Mouse (Mus musculus): ENCODE results near the gene Rragc. TPM values are rescaled to one million over a fixed set of nuclear protein-coding genes. Genes with fewer than 3 reads are reported as not detected.

Rragc gene
- 21.4 and 25.4 TPM in 2 replicates for polyA plus RNA-seq (2015; fragmentation: Nextera tagmentation; extraction: Ambion mirVana)

- ATAC-seq (ENCODE audit: low read depth) = peak; percentile 98
These were observed at the start of gene Rragc for GRCm38 (mm10) chr4:123916748-123917547. Gene Rragc (plus strand): TSS chr4:123917446.

DNA sequence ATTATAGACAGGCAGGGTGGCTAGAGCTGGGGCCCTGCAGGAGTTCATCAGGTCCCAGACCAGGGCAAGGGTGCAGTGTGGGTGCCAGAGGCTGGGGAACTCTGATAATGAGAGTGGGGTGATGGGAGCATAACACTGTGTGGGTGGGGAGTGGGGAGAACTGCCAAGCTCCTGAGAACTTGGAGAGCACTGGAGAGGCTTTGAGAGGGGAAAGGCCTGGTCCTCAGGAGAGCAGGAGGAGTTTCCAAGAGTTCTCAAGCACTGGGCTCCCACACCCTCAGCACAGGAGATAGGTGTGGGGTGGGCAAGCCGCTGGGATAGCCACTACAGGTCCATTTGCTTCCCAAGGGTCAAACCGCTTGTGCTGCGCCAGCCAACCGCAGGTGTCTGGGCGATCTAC, 23.5 kb upstream of the Rragc start:
- Histone ChIP-seq H3K9me3 (replicated peaks) (no peaks in the 10 kb centered on the region), H3K27me3 (0 out of 2 replicates have a peak, but pooled peaks cover 4% of the 10 kb centered on the region), H3K4me2 (no peak overlapping the region), H3K4me1 (replicated peaks) (no peaks in the 10 kb centered on the region), H3K27ac (no peak overlapping the region), H3K4me3 (replicated peaks) (no peak overlapping the region), H3K9ac (no peak overlapping the region), H3K36me3 (no peaks in the 10 kb centered on the region)
- 78% methylated on average over 5 of the region's 5 CpGs for WGBS (ENCODE audit: insufficient replicate concordance)
- no peak for ATAC-seq (ENCODE audit: low read depth)
- no peak for DNase-seq

More at GRCm38 (mm10) chr4:123916748-123917547, at the start of gene Rragc:
- H3K36me3 ChIP-seq = peaks cover 31% of the 10 kb centered on the region
- H3K27me3 ChIP-seq = no peaks in the 10 kb centered on the region
- no peaks in the 10 kb centered on the region for H3K9me3 ChIP-seq (replicated peaks)
- H3K4me2 ChIP-seq = peak within 1 kb of the TSS; percentile 95
- under 1% methylated on average over 46 of the region's 49 CpGs for WGBS (ENCODE audit: insufficient replicate concordance)
- H3K4me1 ChIP-seq (replicated peaks) = peaks cover 34% of the 10 kb centered on the region
- peak within 1 kb of the TSS; percentile 90 for H3K27ac ChIP-seq
- peak within 1 kb of the TSS; percentile 94 for H3K9ac ChIP-seq
- peak within 1 kb of the TSS; percentile 93 for H3K4me3 ChIP-seq (replicated peaks)
- DNase-seq = peak; percentile 100

GRCm38 (mm10) chr4:123894295-123894694, 23.0 kb upstream of the Rragc start:
- no peak overlapping the region for H3K4me2 ChIP-seq
- ATAC-seq (ENCODE audit: low read depth) = no peak
- H3K36me3 ChIP-seq = no peaks in the 10 kb centered on the region
- 79% methylated on average over 4 of the region's 4 CpGs for WGBS (ENCODE audit: insufficient replicate concordance)
- H3K9me3 ChIP-seq (replicated peaks) = no peaks in the 10 kb centered on the region
- no peak overlapping the region for H3K4me3 ChIP-seq (replicated peaks)
- no peak overlapping the region for H3K9ac ChIP-seq
- no peak for DNase-seq
- H3K27me3 ChIP-seq = 0 out of 2 replicates have a peak, but pooled peaks cover 4% of the 10 kb centered on the region
- no peak overlapping the region for H3K27ac ChIP-seq
- no peaks in the 10 kb centered on the region for H3K4me1 ChIP-seq (replicated peaks)

GRCm38 (mm10) chr4:123898696-123899095, 18.6 kb upstream of the Rragc start:
- no peak overlapping the region for H3K27ac ChIP-seq
- H3K4me3 ChIP-seq (replicated peaks) = no peak overlapping the region
- ATAC-seq (ENCODE audit: low read depth) = no peak
- no peak overlapping the region for H3K9ac ChIP-seq
- WGBS (ENCODE audit: insufficient replicate concordance) = 10% methylated on average over 5 of the region's 5 CpGs
- H3K36me3 ChIP-seq = no peaks in the 10 kb centered on the region
- no peak for DNase-seq
- H3K4me1 ChIP-seq (replicated peaks) = peaks cover 7% of the 10 kb centered on the region
- H3K27me3 ChIP-seq = 0 out of 2 replicates have a peak, but pooled peaks cover 2% of the 10 kb centered on the region
- H3K9me3 ChIP-seq (replicated peaks) = no peaks in the 10 kb centered on the region
- no peak overlapping the region for H3K4me2 ChIP-seq

DNA sequence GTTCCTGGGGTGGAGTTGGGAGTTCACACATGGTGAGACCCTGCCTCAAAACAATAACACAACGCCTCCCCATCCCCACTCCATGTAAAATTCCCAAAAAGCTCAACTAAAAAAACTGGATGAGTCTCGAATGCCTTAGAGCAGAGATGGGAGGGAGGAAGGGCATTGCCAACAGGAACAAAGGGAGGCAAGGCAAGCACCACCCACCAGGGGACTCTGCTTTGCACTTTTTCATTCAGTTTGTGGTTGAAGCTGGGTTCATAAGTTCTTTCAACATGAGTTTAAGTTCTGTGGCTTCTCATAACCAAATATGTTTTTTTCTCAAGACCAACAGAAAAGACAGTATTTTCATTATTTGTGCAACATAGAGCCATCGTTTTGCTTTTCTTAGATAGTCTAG, 13.8 kb upstream of the Rragc start:
- Histone ChIP-seq H3K36me3 (0 out of 2 replicates have a peak, but pooled peaks cover 4% of the 10 kb centered on the region), H3K4me3 (replicated peaks) (no peak overlapping the region), H3K4me2 (no peak overlapping the region), H3K9ac (no peak overlapping the region), H3K4me1 (replicated peaks) (peaks cover 31% of the 10 kb centered on the region), H3K27me3 (no peaks in the 10 kb centered on the region), H3K27ac (no peak overlapping the region), H3K9me3 (replicated peaks) (no peaks in the 10 kb centered on the region)
- DNase-seq (no peak), ATAC-seq (ENCODE audit: low read depth) (no peak)
- WGBS (ENCODE audit: insufficient replicate concordance) = 58% methylated on average over 3 of the region's 3 CpGs

GRCm38 (mm10) chr4:123904333-123905125, 12.7 kb upstream of the Rragc start, which contains the start of gene Mycbp:
Gene Mycbp (plus strand): TSS chr4:123904832.
- H3K36me3 ChIP-seq = peaks cover 13% of the 10 kb centered on the region
- WGBS (ENCODE audit: insufficient replicate concordance) = under 1% methylated on average over 48 of the region's 49 CpGs
- peak within 1 kb of the TSS; percentile 86 for H3K9ac ChIP-seq
- peak within 1 kb of the TSS; percentile 86 for H3K27ac ChIP-seq
- no peaks in the 10 kb centered on the region for H3K9me3 ChIP-seq (replicated peaks)
- ATAC-seq (ENCODE audit: low read depth) (peak; percentile 100), DNase-seq (peak; percentile 99)
- H3K27me3 ChIP-seq = no peaks in the 10 kb centered on the region
- peak within 1 kb of the TSS; percentile 85 for H3K4me2 ChIP-seq
- peaks cover 31% of the 10 kb centered on the region for H3K4me1 ChIP-seq (replicated peaks)
- H3K4me3 ChIP-seq (replicated peaks) = peak within 1 kb of the TSS; percentile 76

DNA sequence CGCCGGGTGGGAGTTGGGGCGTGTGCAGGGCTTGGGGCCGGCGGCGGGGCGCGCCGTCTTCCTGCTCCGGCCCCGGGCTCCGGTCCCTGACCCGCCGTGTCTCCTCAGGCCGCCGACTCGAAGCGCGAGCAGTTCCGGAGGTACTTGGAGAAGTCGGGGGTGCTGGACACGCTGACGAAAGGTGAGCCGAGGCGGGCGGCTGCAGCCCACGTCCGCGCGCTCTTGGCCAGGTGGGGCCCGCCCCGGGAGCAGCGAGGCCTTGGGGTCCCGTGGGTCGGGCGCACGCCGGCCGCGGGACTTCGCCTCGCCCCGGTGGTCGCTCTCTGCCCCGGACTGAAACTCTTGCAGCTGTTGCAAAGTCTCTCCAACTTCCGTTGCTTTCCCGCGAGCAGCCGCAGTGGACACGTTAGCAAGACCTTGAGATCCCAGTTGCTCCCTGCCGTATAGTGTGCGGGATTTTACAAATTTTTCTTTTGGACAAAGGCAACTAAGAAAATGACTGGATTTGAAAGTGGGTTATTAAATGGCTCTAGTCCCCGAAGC, 12.0 kb upstream of the Rragc start:
- Histone ChIP-seq H3K4me1 (replicated peaks) (peaks cover 31% of the 10 kb centered on the region), H3K4me2 (peak overlapping the region; percentile 85), H3K27ac (peak overlapping the region; percentile 86), H3K36me3 (peaks cover 20% of the 10 kb centered on the region), H3K4me3 (replicated peaks) (peak overlapping the region; percentile 76), H3K27me3 (no peaks in the 10 kb centered on the region), H3K9me3 (replicated peaks) (no peaks in the 10 kb centered on the region), H3K9ac (peak overlapping the region; percentile 86)
- whole genome bisulfite sequencing (ENCODE audit: insufficient replicate concordance) = under 1% methylated on average over 47 of the region's 53 CpGs
- no peak for ATAC-seq (ENCODE audit: low read depth)
- DNase-seq = no peak

DNA sequence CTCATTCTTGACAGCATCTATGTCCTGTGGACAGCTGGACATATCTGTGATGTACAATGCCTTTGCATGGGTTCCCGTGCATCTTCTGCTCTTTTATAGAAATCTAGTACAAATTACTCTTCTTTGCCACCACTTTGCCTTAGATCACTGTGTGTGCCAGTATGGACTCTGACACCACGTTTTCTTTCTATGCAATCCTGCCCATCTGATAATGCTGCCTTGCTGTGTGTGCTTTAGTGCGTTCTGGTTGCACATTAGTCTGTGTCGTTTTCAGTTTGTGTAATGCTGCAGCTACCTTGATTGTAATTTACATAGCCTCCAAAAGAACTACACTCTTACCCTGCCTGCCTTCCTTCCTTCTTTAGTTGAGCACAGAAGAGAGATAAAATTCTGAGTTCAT, 5.7 kb upstream of the Rragc start:
- H3K27me3 ChIP-seq = no peaks in the 10 kb centered on the region
- H3K4me1 ChIP-seq (replicated peaks) = peaks cover 21% of the 10 kb centered on the region
- no peak overlapping the region for H3K9ac ChIP-seq
- WGBS (ENCODE audit: insufficient replicate concordance) = 76% methylated on average over 4 of the region's 4 CpGs
- ATAC-seq (ENCODE audit: low read depth) = no peak
- no peak overlapping the region for H3K4me2 ChIP-seq
- no peak overlapping the region for H3K4me3 ChIP-seq (replicated peaks)
- peaks cover 47% of the 10 kb centered on the region for H3K36me3 ChIP-seq
- no peaks in the 10 kb centered on the region for H3K9me3 ChIP-seq (replicated peaks)
- H3K27ac ChIP-seq = no peak overlapping the region
- no peak for DNase-seq

- DNase-seq (no peak), ATAC-seq (ENCODE audit: low read depth) (no peak)
- H3K9me3 ChIP-seq (replicated peaks) = no peaks in the 10 kb centered on the region
- WGBS (ENCODE audit: insufficient replicate concordance) = 46% methylated on average over 2 of the region's 2 CpGs
- H3K9ac ChIP-seq = no peak overlapping the region
- H3K27me3 ChIP-seq = no peaks in the 10 kb centered on the region
- H3K4me1 ChIP-seq (replicated peaks) = peaks cover 19% of the 10 kb centered on the region
- H3K4me3 ChIP-seq (replicated peaks) = no peak overlapping the region
- H3K4me2 ChIP-seq = no peak overlapping the region
- H3K36me3 ChIP-seq = peaks cover 47% of the 10 kb centered on the region
- H3K27ac ChIP-seq = no peak overlapping the region
These were observed 4.8 kb upstream of the Rragc start for GRCm38 (mm10) chr4:123912431-123912830.

GRCm38 (mm10) chr4:123917548-123918140, 398 bp downstream of the Rragc start, which contains the start of gene 4930535I16Rik:
Gene 4930535I16Rik (minus strand): TSS chr4:123918022.
- DNase-seq (peak; percentile 43), ATAC-seq (ENCODE audit: low read depth) (peak; percentile 59)
- H3K9ac ChIP-seq = peak within 1 kb of the TSS; percentile 94
- H3K27ac ChIP-seq = peak within 1 kb of the TSS; percentile 90
- peak within 1 kb of the TSS; percentile 93 for H3K4me3 ChIP-seq (replicated peaks)
- no peaks in the 10 kb centered on the region for H3K9me3 ChIP-seq (replicated peaks)
- WGBS (ENCODE audit: insufficient replicate concordance) = under 1% methylated on average over 59 of the region's 63 CpGs
- H3K4me1 ChIP-seq (replicated peaks) = peaks cover 34% of the 10 kb centered on the region
- H3K27me3 ChIP-seq = no peaks in the 10 kb centered on the region
- peaks cover 29% of the 10 kb centered on the region for H3K36me3 ChIP-seq
- H3K4me2 ChIP-seq = peak within 1 kb of the TSS; percentile 95

Data from liver, embryonic 13.5 days (tissue).